Mouse (Mus musculus) embryo, embryonic 11.5 days (tissue): Measurements from ENCODE around the gene Aph1a.
"Not testable (repeated sequence)": the region's sequence is repeated elsewhere in the genome, so short reads cannot be mapped to it uniquely, and the experiment has no call there.

Experiments used
- DNase-seq: peaks from one replicate; pipeline ENCODE4 v3.0.0-alpha.2; 2012; ENCODE audit warnings: low read depth, low spot score

Aph1a gene

DNA sequence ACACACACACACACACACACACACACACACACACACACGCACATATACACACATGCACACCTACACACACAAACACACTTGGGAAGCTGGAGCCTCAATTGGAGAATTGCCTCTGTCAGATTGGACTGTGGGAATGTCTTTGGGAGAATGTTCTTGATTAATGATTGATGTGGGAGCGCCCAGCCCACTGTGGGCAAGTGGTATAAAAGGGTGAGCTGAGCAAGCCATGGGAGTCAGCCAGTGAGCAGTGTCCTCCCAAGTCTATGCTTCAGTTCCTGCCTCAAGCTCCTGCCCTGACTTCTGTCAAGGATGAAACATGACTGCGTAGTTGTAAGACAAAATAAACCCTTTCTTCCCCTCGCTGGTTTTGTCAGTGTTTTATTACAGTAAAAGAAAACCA, 6.2 kb upstream of the Aph1a start:
- DNase-seq, result no peak

DNA sequence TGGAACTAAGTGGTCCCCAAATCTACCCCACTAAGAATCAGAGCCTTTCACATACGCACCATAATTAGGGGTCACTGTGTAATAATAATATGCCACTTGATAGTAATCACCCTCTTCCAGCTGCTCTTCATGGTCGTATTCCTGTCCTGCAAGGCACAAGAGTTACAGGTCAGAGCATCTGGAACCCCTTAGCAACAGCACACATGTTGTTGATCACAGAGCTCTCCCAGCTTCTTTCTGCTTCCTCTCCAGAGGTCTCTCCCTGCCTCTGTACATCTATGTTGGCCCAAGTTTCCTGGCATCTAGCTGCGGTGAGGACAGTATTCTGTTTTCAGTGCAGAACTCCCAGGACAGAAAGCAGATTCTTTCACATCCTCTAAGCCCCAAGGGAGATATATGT, 4.1 kb upstream of the Aph1a start:
- no peak for DNase-seq

GRCm38 (mm10) chr3:95891211-95892065, 2.3 kb upstream of the Aph1a start, which contains the start of gene BC028528:
Gene BC028528, minus strand, starts transcription at chr3:95892005.
- no peak for DNase-seq

GRCm38 (mm10) chr3:95892066-95893052, 1.4 kb upstream of the Aph1a start:
- DNase-seq, result no peak

DNA sequence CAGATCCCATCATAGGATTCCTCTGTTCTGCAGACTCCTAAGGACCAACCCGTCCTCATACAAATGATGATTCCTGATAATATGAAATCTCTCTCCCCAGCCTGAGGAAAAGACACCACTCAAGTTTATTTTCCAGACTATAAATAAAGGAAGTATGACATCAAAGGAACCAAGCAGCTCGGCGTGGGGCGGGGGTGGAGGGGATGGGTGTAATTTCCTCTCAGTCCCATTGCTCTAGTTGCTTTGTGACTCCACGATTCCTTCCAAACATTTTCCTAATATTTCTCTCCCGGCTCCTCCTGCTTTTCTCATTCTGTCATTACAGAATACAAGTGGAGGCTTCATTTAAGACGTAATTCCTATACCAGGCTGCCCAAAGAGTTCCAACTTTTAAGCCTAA, 643 bp upstream of the Aph1a start:
- no peak for DNase-seq

DNA sequence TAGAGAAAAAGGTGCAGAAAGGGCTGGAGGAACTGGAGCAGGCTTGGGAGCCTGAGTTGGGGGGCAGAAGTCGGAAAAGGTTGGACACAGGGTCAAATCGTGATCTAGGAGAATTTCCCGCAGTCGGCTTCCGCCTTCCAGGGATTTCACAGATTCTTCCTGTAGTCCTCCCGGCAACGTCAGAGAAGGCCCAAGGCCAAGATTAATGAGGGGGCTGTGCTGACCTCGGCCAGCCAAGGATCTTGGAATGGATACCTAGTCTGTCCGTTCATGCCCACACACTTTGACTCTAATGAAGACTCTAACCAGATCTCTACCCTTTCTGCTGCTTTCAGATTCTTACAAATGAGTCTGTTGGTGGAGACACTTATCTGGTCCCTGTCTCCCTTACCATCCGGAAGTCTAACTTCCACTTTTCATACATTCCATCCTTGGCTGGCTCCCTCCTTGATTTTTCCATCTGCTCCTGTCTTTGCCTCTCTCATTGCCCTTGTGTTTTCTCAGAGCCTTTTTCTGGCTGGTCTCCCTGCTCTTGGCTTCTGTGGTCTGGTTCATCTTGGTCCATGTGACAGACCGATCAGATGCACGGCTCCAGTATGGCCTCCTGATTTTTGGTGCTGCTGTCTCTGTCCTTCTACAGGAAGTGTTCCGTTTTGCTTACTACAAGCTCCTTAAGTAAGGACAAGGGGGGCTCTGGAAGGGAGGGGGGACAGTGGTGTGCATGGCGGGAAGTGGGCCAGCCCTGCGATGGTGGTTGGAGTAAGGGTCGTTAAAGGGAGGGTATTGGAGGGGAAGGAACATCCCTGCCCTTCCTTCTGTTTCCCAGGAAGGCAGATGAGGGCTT, 770 bp downstream of the Aph1a start:
- DNase-seq, result no peak

DNA sequence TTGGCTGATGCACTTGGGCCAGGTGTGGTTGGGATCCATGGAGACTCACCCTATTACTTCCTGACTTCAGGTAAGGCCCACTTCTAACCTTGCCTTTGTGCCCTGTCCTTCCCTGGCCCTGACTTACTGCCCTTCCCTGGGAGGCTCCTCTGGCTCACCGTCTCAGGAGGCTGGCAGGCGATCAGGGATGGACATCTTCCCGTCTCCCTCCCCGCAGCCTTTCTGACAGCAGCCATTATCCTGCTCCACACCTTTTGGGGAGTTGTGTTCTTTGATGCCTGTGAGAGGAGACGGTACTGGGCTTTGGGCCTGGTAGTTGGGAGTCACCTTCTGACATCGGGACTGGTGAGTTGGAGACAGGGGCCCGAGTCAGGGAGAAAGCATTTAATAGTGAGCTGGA, 1.7 kb downstream of the Aph1a start:
- DNase-seq, result not testable (repeated sequence)

DNA sequence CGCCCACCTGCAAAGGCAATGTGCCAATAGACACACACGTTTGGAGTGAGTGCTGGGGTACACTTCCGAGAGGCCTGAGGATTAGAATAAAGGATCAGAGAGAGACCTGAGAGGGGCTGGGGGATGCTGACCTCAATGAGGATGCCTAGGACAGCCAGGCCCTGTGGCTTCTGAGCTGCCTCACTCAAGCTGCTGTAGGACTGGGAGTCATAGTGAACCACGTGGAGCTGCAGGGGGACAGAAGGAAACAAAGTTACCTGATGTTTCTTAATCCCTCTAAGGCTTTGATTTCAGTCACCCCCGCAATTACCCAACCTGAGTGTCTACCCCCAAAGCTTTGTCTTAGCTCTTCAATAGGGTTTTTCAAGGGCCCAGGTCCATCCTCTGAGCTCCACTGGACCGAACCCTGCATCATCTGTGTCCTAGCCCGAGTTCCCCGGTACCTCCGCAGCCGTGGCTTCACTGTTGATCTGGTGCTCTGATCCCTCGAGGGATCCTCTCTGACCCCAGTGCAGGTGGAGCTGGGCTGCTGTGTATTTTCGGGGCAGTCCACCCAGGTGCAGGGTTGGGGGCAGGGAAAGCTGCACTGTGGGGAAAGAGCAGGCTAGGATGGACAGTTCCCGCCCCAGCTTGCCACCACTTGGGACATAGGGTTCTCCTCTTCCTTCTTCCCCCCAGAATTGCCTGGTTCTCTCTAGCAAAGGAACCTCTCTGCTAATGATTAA, 6.2 kb downstream of the Aph1a start:
- no peak for DNase-seq

DNA sequence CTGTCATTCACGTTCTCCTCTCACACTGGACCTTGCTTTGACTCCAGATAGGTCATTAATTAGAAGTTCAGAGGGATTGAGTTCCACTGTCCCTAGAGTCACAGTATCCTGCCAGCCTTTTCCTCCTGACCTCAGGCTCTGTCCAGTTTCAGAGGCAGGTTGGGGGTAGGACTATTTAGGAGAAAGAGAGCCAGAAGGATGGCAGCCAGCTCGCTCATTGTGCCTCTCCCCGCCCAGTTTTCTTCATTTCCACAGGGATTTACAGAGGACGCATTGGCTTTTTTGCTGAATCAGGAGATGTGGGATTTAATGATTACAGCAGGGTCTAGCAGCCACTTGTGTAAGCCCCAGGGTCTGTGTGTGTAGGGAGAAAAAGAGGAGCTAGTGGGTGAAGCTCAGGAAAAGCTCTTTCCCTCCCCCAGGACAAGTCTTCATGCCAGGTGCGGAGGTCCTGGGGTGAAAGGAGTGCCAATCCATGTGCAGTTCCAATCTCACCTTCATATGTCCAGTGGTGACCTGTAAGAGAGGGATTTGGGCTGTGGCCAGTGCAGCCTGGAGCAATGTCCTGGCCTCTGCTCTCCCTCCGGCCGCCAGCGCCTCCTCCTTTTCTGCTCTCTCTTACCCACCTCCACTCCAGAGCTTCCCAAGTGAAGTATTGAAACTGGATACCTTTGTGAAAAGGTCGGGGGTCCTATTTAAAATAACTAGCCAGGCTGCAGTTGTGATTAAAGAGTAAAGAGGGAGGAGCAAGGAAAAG, 8.0 kb downstream of the Aph1a start:
- DNase-seq, result no peak

- no peak for DNase-seq
These were observed 8.5 kb downstream of the Aph1a start for GRCm38 (mm10) chr3:95902373-95902625.

GRCm38 (mm10) chr3:95902643-95903042, 8.9 kb downstream of the Aph1a start:
- no peak for DNase-seq

DNA sequence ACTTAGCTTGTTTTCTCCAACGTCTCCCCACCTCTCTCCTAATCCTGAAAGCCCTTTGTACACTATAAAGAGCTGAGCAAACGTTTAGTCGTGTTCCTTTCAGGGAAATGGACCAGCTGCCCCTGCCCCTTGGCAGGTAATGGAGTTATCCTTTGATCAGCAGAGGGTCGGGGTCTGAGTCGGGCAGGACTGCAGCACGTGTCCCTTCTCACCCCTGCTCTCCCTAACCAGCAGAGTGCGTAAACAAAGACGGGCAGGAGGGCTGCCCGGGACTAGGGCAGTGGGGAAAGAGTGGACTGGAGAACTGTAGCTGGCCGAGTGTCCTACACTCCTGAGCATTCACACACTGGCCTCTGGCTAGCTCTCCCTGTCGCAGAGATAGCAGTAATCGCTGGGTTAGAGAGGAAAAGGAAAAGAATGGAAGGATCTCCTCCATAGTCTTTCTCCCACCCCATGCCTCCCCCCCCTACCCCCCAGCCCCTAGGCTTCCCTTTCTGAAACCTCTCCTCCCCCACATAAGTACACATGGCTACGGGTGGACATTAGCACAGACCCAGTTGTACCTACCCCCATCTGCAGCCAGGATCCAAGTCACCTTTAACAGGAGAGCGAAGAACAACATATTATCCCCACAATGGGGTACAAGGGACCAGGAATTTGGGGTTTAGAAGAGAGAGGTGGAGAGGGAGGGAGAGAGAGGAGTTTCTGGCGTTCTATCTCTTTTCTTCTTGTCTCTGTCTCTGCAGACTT, 10.2 kb downstream of the Aph1a start:
- DNase-seq, result no peak

GRCm38 (mm10) chr3:95904568-95904967, 10.8 kb downstream of the Aph1a start, which contains the start of gene Car14:
Gene Car14, minus strand, starts transcription at chr3:95904691.
- no peak for DNase-seq

DNA sequence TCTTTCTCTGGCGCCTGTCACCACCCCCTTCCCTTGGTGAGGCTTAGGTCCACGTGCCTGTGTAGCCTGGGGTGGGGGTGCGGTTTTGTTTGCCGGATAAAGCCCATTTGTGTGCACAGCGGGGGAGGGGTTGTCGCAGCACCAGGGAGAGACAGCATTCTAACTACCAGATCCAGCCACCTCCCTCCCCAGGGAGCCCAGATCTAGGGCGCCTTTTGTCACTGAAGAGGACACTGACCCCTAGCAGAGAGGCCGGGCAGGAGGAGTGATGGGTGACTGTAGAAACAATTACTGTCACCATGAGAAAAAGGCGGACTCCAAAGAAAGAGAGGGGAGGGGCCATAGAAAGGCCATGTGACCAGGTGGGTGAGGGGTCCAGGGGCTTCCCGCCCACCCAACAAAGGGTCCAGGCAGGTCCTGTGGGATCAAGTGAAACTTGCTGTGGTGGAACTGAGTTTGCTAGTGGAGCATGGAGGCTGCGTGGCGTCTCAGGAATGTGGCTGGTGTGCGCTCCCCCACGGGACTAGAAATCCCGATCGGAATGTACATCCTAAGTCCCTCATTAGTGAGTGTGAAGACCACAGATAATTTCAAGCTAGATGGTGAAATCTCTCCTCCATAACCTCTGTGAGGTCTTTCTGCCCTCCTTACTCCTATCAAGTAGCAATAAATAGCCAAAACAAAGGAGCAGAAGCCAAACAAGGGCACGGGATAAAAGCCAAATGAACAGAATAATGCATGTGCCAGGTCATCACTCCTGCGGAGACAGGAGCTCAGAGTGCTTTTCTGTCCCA, 11.6 kb downstream of the Aph1a start:
- DNase-seq, result no peak

GRCm38 (mm10) chr3:95905940-95906492, 12.2 kb downstream of the Aph1a start:
- no peak for DNase-seq

DNA sequence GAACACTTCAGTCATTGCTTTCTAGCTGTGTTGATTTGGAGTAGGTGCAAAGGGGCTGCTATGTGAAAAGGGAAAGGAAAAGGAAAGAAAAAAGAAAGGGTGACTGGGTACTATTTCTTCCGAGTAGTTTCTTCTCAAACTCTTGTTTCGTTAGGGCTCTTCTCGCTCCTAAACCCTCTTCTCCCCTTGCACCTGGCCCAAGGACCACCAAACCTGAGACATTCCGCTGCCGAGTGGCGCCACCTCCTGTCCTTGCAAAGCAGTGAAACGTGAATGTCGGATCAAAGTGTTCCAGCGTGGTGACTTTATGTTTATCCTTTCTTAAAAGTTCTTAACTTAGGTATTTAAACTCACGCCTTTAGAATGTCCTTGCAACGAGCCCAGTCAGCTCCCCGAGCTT, 13.1 kb downstream of the Aph1a start:
- no peak for DNase-seq

DNA sequence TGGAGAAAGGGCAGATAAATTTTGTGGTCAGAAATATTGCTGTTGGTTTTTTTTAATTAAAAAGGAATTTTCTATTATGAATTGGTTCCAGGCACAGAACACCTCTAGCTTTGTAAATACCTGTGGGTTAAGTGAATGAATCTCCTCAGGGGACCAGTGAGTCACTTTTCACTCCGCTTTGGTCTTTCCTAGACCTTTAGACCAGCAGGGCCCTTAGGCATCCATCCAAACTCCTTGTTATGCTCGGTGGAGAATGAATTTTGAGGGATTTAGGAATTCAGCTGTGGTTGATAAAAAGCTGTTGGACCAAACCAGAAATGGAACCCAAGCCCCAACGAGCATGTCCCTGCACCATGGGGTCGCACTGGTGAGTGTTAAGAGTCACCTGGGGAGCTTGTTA, 13.8 kb downstream of the Aph1a start:
- no peak for DNase-seq

DNA sequence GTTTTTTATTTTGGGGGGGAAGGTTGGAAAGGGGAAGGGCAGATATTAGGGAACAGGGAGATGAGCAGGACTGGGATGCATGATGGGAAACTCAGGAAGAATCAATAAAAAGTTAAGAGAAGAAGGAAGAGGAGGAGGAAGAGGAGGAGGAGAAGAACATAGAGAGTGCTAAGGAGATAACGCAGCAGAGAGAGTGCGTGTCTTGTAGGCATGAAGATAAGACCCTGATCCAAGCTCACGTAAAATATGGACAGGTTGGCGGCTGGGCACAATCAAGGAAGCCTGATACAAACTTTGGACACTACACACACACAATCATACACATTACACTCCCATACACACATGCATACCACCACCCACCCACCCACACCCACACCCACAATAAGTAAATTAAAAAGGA, 20.9 kb downstream of the Aph1a start:
- DNase-seq, result no peak
